Comparison of ENCODE assay signal across 24 mouse cellular contexts in the genomic region with DNA sequence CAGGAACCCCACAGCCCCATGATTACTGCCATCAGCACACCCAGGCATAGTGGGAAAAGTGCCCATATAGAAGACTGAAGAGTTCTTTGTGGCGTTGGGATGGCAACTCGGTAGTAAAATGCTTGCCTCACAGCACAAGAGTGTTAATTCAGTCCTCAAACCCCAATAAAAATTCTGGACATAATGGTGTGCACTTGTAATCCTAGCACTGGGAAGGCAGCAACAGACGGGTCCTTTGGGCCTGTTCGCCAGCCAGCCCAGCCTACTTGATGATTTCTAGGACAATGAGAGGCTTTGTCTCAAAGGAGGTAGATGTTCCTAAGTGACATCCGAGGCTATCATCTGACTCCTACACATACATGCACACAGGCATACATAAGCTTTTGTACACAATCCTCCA. TPM values are rescaled to one million over a fixed set of nuclear protein-coding genes. Genes with fewer than 3 reads are reported as not detected.
DNase-seq lines count a peak whose midpoint lies in the region; ATAC-seq and TF ChIP-seq lines count a peak whose summit lies in the region.
"Had no signal": no experiment of that assay in that cellular context is flagged by ENCODE, and none has a peak within 500 bp of the region (broad histone marks: within the 10 kb centered on the region; RNA-seq: fewer than 3 reads in every experiment).

No protein-coding gene starts in this region.

- no peak overlapping the region for H3K9ac ChIP-seq in forebrain, postnatal 0 days
- H3K9ac ChIP-seq in forebrain, embryonic 15.5 days (replicated peaks) = no peak overlapping the region
- no peak overlapping the region for H3K9ac ChIP-seq in midbrain, postnatal 0 days (replicated peaks; ENCODE audit: low read length, poor library complexity, severe bottlenecking)
- no peak overlapping the region for H3K9ac ChIP-seq in midbrain, embryonic 16.5 days (ENCODE audit: low read depth, low read length)
- H3K9ac ChIP-seq in liver, embryonic 11.5 days (ENCODE audit: low read depth, low read length) = no peak overlapping the region
- H3K9ac ChIP-seq: heart, embryonic 13.5 days; hindbrain, embryonic 12.5 days had no signal

- ATAC-seq in forebrain, postnatal 0 days = peak; percentile 66
- no peak for ATAC-seq in forebrain, embryonic 15.5 days (replicated peaks)
- no peak for ATAC-seq in midbrain, postnatal 0 days (ENCODE audit: low FRiP score)
- no peak for ATAC-seq in midbrain, embryonic 16.5 days
- no peak for ATAC-seq in liver, embryonic 11.5 days (replicated peaks; ENCODE audit: low FRiP score)
- ATAC-seq: forebrain, embryonic 14.5 days; hindbrain, embryonic 16.5 days had no signal

- H3K27me3 ChIP-seq in forebrain, postnatal 0 days (ENCODE audit: insufficient read depth, low read length) = no peaks in the 10 kb centered on the region
- no peaks in the 10 kb centered on the region for H3K27me3 ChIP-seq in forebrain, embryonic 15.5 days
- H3K27me3 ChIP-seq in midbrain, postnatal 0 days (ENCODE audit: insufficient read depth, low read length) = no peaks in the 10 kb centered on the region
- no peaks in the 10 kb centered on the region for H3K27me3 ChIP-seq in midbrain, embryonic 16.5 days (ENCODE audit: control insufficient read depth, insufficient read depth, low read depth, low read length)
- no peaks in the 10 kb centered on the region for H3K27me3 ChIP-seq in liver, embryonic 11.5 days (replicated peaks; ENCODE audit: control insufficient read depth, insufficient read depth, low read length)
- H3K27me3 ChIP-seq: heart, embryonic 13.5 days; hindbrain, embryonic 12.5 days had no signal

- H3K4me1 ChIP-seq in forebrain, postnatal 0 days (ENCODE audit: insufficient read depth) = no peaks in the 10 kb centered on the region
- H3K4me1 ChIP-seq in forebrain, embryonic 15.5 days = no peaks in the 10 kb centered on the region
- H3K4me1 ChIP-seq in midbrain, postnatal 0 days (ENCODE audit: insufficient read depth, low read length) = no peaks in the 10 kb centered on the region
- H3K4me1 ChIP-seq in midbrain, embryonic 16.5 days (ENCODE audit: control insufficient read depth, insufficient read depth, low read length) = no peaks in the 10 kb centered on the region
- H3K4me1 ChIP-seq in liver, embryonic 11.5 days (replicated peaks; ENCODE audit: control insufficient read depth, insufficient read depth, low read length) = no peaks in the 10 kb centered on the region
- H3K4me1 ChIP-seq: heart, embryonic 13.5 days; hindbrain, embryonic 12.5 days had no signal

- H3K9me3 ChIP-seq in forebrain, postnatal 0 days (ENCODE audit: low read length) = no peaks in the 10 kb centered on the region
- H3K9me3 ChIP-seq in forebrain, embryonic 15.5 days = no peaks in the 10 kb centered on the region
- no peaks in the 10 kb centered on the region for H3K9me3 ChIP-seq in midbrain, postnatal 0 days (ENCODE audit: low read length)
- H3K9me3 ChIP-seq in midbrain, embryonic 16.5 days (replicated peaks; ENCODE audit: control insufficient read depth, low read length, poor library complexity, severe bottlenecking) = no peaks in the 10 kb centered on the region
- no peaks in the 10 kb centered on the region for H3K9me3 ChIP-seq in liver, embryonic 11.5 days (ENCODE audit: control insufficient read depth, low read length)
- H3K9me3 ChIP-seq: heart, embryonic 13.5 days; hindbrain, embryonic 12.5 days had no signal

- no peak overlapping the region for H3K4me3 ChIP-seq in forebrain, postnatal 0 days (ENCODE audit: low read depth, low read length)
- H3K4me3 ChIP-seq in forebrain, embryonic 15.5 days = no peak overlapping the region
- H3K4me3 ChIP-seq in midbrain, postnatal 0 days (ENCODE audit: low read depth, low read length) = no peak overlapping the region
- H3K4me3 ChIP-seq in midbrain, embryonic 16.5 days (ENCODE audit: low read depth, low read length) = no peak overlapping the region
- no peak overlapping the region for H3K4me3 ChIP-seq in liver, embryonic 11.5 days (ENCODE audit: low read depth, low read length)
- H3K4me3 ChIP-seq: gastrocnemius, adult 2 months; heart, embryonic 13.5 days; hindbrain, embryonic 12.5 days had no signal

- no peak for TF ChIP-seq POLR2A in brain, embryonic 14.5 days (IDR thresholded peaks at IDR 0.05; ENCODE audit: borderline replicate concordance, extremely low read depth, insufficient read depth, insufficient read length, poor library complexity, severe bottlenecking)

- no peak overlapping the region for H3K27ac ChIP-seq in forebrain, postnatal 0 days (ENCODE audit: low read depth, low read length)
- H3K27ac ChIP-seq in forebrain, embryonic 15.5 days (replicated peaks) = no peak overlapping the region
- H3K27ac ChIP-seq in midbrain, postnatal 0 days (ENCODE audit: low read depth, low read length) = no peak overlapping the region
- H3K27ac ChIP-seq in midbrain, embryonic 16.5 days (ENCODE audit: low read length) = no peak overlapping the region
- no peak overlapping the region for H3K27ac ChIP-seq in liver, embryonic 11.5 days (ENCODE audit: low read depth, low read length)
- H3K27ac ChIP-seq: gastrocnemius, adult 2 months; heart, embryonic 13.5 days; hindbrain, embryonic 12.5 days had no signal

- TF ChIP-seq CTCF in forebrain, postnatal 0 days (IDR thresholded peaks at IDR 0.05; ENCODE audit: low read depth) = no peak
- TF ChIP-seq CTCF in midbrain, postnatal 0 days (IDR thresholded peaks at IDR 0.05) = no peak
- TF ChIP-seq CTCF in brain, embryonic 14.5 days (IDR thresholded peaks at IDR 0.05; ENCODE audit: borderline replicate concordance, extremely low read depth, insufficient read depth, insufficient read length) = no peak

- no peaks in the 10 kb centered on the region for H3K36me3 ChIP-seq in forebrain, postnatal 0 days (ENCODE audit: insufficient read depth)
- H3K36me3 ChIP-seq in forebrain, embryonic 15.5 days = no peaks in the 10 kb centered on the region
- H3K36me3 ChIP-seq in midbrain, postnatal 0 days (ENCODE audit: insufficient read depth, low read length) = no peaks in the 10 kb centered on the region
- H3K36me3 ChIP-seq in midbrain, embryonic 16.5 days (ENCODE audit: control insufficient read depth, insufficient read depth, low read length) = no peaks in the 10 kb centered on the region
- H3K36me3 ChIP-seq in liver, embryonic 11.5 days (ENCODE audit: control insufficient read depth, insufficient read depth, low read length) = no peaks in the 10 kb centered on the region
- H3K36me3 ChIP-seq: heart, embryonic 13.5 days; hindbrain, embryonic 12.5 days had no signal

- H3K4me2 ChIP-seq in forebrain, postnatal 0 days (ENCODE audit: low read depth) = no peak overlapping the region
- no peak overlapping the region for H3K4me2 ChIP-seq in forebrain, embryonic 15.5 days (replicated peaks)
- H3K4me2 ChIP-seq in midbrain, postnatal 0 days (ENCODE audit: low read depth, low read length, poor library complexity, severe bottlenecking) = no peak overlapping the region
- no peak overlapping the region for H3K4me2 ChIP-seq in midbrain, embryonic 16.5 days (ENCODE audit: low read length)
- H3K4me2 ChIP-seq in liver, embryonic 11.5 days = no peak overlapping the region
- H3K4me2 ChIP-seq: heart, embryonic 13.5 days; hindbrain, embryonic 12.5 days had no signal

- DNase-seq in forebrain, postnatal 0 days = peak; percentile 1
- DNase-seq in midbrain, postnatal 0 days (ENCODE audit: low spot score) = peak; percentile 33
- peak; percentile 15 for DNase-seq in brain, embryonic 14.5 days (ENCODE audit: low read depth)
- no peak for DNase-seq in frontal cortex, postnatal 14 days (ENCODE audit: low spot score in 2 of 2)
- no peak for DNase-seq in liver, embryonic 11.5 days (ENCODE audit: low spot score)
- DNase-seq: adrenal gland, postnatal 10 days; cerebellum, adult 18-20 months; cerebellum, adult 9-11 months; cerebellum, postnatal 36 days; gastrocnemius, adult 2 months; gastrocnemius, postnatal 36 days; heart, adult 11 months; heart, postnatal 36 days had no signal

- 51% methylated on average over 5 of the region's 5 CpGs for WGBS in forebrain, postnatal 0 days
- 66% methylated on average over 5 of the region's 5 CpGs for WGBS in forebrain, embryonic 15.5 days
- 69% methylated on average over 5 of the region's 5 CpGs for WGBS in midbrain, postnatal 0 days
- WGBS in midbrain, embryonic 16.5 days = 73% methylated on average over 5 of the region's 5 CpGs
- WGBS in liver, embryonic 11.5 days = 83% methylated on average over 5 of the region's 5 CpGs

RNA-seq across cellular contexts. Expression of gene C2cd6, which starts 57.0 kb away (rescaled TPM):
- not detected in 2 replicates for total RNA-seq in forebrain, postnatal 0 days (2014; rRNA removed)
- polyA plus RNA-seq in forebrain, postnatal 0 days (2015; fragmentation: Nextera tagmentation; extraction: Ambion mirVana) = not detected in 2 replicates
- polyA plus RNA-seq in forebrain, embryonic 15.5 days (2015; fragmentation: Nextera tagmentation; extraction: Ambion mirVana) = not detected in 2 replicates
- not detected in 2 replicates for total RNA-seq in midbrain, postnatal 0 days (2014; rRNA removed)
- 0.23 TPM in 1 of 2 replicates, not detected in the other for polyA plus RNA-seq in midbrain, postnatal 0 days (2015; fragmentation: Nextera tagmentation; extraction: Ambion mirVana)
- polyA plus RNA-seq in midbrain, embryonic 16.5 days (2015; fragmentation: Nextera tagmentation; extraction: Ambion mirVana) = not detected in 2 replicates
- polyA plus RNA-seq in brain, embryonic 14.5 days (2012; rRNA removed) = 0.03 and 0.06 TPM in 2 replicates
- not detected in 2 replicates for polyA plus RNA-seq in liver, embryonic 11.5 days (2014; fragmentation: Nextera tagmentation; extraction: Ambion mirVana)
- total RNA-seq: adrenal gland, postnatal 10 days; adrenal gland, postnatal 4 days; gastrocnemius, adult 2 months; gastrocnemius, postnatal 36 days; heart, postnatal 36 days; MEL had no signal
- polyA plus RNA-seq: C2C12; embryonic facial prominence, embryonic 14.5 days; heart, embryonic 13.5 days; heart, postnatal 0 days; hindbrain, embryonic 12.5 days; hindbrain, embryonic 16.5 days had no signal

Comparison
In these comparisons a context has a peak if more than half of its experiments do, and no peak if none do; other contexts are left out.
1. DNase-seq: peak in forebrain, postnatal 0 days (single experiment), midbrain, postnatal 0 days (single experiment) and brain, embryonic 14.5 days (single experiment); none in frontal cortex, postnatal 14 days (0 of 2) and liver, embryonic 11.5 days (single experiment).